Mouse (Mus musculus) thymus, postnatal 10 days (tissue): ENCODE measurements around the gene Rhot2.

Experiments
- DNase-seq, 2 experiments: peaks; one replicate each; pipeline ENCODE4 v3.0.0; 2021; ENCODE audit warnings: low spot score in 2 of 2

The Rhot2 gene

DNA sequence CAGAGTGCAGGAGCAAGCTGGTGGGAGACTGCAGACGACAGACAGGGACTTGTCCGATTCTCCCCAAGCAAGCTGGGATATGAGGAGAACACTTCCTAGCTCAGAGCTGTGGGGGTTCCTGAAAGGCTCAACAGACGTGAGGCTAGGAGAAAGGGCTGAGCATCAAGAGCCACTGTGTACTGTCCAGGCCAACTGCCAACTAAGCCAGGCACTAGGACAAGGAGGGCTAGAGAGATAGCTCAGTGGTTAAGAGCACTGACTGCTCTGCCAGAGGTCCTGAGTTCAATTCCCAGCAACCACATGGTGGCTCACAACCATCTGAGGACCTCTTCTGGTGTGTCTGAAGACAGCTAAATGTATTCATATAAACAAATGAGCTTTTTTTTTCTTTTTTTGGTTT, 2.1 kb downstream of the Rhot2 start:
- DNase-seq = no peak

GRCm38 (mm10) chr17:25841117-25841880, 3.4 kb downstream of the Rhot2 start, which contains the start of gene Gm20683:
Gene Gm20683 (minus strand): TSS chr17:25841763.
- DNase-seq = no peak

DNA sequence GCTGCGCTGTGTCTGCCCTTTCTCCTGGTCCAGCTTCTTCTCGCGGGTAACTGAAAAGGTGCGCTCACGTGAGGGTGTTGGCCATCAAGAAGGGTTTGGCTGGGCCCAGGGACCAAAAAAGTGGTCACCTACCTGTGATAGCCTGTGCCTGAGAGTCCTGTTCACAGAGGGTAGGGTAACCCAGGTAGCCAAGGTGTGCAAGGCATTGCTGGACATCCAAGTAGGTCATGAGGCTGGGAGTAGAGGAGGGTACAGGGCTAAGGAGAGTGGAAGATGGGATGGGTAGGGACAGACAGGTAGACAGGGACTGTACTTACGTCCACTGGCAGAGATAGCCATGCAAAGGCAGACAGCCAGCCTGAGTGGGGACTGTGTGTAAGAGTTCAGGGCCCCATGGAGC, 4.1 kb downstream of the Rhot2 start:
- no peak for DNase-seq

- no peak for DNase-seq
Measured at GRCm38 (mm10) chr17:25839455-25840235, 5.0 kb downstream of the Rhot2 start.

DNA sequence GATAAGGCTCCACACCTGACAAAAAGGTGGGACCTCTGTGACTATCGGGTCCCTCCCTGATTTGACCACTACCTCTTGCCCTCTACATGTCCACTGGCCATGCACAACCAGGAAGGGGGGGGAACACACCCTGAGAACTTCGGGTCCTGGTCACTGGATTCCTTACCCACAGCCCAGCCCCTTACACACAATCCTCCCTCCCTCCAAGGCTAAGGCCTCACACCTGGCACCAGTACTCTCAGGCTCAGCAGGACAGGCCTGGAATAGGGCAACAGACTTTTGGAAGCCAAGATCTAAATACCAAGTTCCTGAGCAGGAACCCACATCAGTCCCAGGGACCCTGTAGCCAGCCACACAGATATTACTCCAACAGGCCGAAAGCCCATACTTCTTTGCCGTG, 5.7 kb downstream of the Rhot2 start:
- DNase-seq = no peak

GRCm38 (mm10) chr17:25837533-25837932, 7.1 kb downstream of the Rhot2 start:
- no peak for DNase-seq

GRCm38 (mm10) chr17:25837076-25837410, 7.6 kb downstream of the Rhot2 start, which contains the start of gene Rhbdl1:
Gene Rhbdl1 (minus strand): TSS chr17:25837295.
- DNase-seq = peak in 1 of 2 experiments; percentile 51

DNA sequence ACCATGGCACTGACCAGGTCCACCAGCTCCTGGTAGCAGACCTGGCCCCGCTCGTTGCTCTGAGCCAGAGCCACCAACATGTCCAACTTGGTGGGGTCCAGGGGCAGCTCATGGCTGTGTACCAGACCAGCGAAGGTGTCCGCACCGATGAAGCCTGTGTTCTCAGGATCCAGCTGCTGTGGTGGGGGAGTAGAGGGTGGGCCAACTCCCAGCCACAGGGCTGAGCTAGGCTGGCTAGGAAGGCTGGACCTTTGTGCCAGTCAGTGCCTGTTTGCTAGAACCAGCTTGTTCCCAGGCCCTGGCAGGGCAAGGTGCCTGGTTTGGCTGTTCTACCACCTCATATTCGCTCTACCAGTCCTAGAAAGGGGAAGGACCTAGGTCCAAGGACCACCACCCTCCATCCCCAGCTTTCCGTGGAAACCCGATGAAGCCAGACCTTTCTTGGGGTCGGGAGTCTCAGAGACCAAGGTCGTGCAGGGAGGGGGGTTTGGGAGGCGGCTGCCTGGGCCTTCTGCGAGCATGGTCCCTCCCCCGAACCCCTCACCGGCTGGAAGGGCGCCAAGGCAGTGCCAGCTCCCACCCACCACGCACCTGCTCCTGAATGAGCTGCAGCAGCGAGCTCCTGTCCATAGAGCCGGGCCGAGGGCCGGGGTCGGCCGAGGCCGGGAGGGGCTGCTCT, 8.1 kb downstream of the Rhot2 start:
- DNase-seq = no peak

DNA sequence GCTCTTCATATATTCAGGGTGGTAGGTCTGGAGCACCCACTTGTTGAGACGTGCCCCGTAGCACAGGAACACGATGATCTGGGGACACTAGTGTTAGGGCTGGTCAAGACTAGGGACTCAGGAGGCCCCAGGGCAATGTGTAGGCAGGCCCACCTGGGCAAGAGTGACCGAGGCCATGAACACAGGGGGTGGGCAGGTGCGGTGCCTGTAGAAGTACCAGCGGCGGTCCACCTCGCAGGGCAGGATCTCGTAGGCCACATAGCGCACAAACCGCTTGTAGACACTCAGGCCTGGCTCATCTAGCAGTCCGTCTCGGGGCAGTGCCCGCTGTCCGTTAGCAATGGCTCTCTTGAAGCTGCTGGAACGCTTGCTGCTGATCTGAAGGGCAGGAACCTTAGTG, 8.8 kb downstream of the Rhot2 start:
- DNase-seq = no peak

GRCm38 (mm10) chr17:25835301-25835700, 9.3 kb downstream of the Rhot2 start:
- DNase-seq = no peak

DNA sequence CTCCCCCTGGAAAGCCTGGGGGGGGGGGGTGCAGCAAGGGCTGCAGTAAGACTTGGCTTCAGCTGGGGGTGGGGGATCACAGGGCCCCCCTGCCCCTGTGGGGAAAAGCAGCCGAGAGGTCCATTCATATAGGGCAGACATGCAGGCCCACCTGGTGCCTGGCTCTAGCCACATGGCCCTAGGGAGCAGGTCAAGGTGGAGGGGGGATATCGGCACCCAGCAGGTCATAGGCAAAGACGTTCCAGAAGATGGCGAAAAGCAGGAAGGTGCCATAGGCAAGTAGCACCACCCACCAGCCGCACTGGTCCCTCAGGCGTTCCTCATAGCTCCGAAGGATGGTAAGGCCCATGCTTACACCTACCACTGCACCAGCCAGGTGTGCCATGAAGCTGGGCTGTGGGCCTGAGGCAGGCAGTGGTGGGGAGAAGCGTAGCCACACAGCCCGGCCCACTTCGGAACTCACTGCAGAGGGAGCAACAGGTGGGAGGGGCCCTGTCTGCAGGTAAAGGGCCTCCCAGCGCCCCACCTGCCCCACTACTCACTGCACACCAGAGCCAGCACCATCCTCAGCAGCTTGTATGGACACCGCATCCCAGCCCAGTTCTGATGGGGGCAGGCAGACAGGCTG, 9.9 kb downstream of the Rhot2 start:
- DNase-seq = no peak

DNA sequence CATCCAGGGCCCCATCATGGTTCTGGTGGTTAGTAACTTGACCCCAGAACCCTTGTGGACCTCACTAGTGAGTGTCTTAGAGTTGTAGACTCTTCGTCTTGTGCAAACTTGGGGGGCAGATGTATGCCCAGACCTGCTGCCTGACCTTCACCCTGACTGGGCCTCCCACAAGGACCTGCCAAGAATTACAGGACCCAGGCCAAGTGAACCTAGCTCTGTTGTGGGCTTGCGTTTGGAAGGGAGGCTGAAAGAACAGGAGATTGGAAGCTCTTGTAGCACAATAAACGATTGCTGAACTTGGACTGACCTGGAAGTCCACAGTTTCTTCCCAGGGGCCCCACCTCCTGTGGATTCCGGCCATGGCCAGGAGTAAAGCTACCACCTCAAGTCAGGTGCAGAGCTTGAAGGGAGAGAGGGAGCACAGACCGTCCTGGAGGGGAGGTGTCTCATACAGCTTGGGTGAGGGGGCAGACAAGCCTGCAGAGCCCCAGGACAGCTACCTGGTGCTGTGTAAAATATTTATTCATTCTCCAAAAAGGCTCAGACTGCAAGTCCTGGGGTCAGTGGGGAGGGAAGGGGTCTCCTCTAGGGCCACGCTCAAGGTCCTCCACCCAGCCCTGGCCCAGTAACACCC, 10.6 kb downstream of the Rhot2 start:
- DNase-seq = no peak

- DNase-seq = peak in 1 of 2 experiments; percentile 44
Measured at GRCm38 (mm10) chr17:25833291-25833663, 11.4 kb downstream of the Rhot2 start, which contains the start of gene Stub1. Gene Stub1 (minus strand): TSS chr17:25833404.

- peak; percentile 94 to 97 for DNase-seq
Measured at GRCm38 (mm10) chr17:25832436-25833290, 12.0 kb downstream of the Rhot2 start.

DNA sequence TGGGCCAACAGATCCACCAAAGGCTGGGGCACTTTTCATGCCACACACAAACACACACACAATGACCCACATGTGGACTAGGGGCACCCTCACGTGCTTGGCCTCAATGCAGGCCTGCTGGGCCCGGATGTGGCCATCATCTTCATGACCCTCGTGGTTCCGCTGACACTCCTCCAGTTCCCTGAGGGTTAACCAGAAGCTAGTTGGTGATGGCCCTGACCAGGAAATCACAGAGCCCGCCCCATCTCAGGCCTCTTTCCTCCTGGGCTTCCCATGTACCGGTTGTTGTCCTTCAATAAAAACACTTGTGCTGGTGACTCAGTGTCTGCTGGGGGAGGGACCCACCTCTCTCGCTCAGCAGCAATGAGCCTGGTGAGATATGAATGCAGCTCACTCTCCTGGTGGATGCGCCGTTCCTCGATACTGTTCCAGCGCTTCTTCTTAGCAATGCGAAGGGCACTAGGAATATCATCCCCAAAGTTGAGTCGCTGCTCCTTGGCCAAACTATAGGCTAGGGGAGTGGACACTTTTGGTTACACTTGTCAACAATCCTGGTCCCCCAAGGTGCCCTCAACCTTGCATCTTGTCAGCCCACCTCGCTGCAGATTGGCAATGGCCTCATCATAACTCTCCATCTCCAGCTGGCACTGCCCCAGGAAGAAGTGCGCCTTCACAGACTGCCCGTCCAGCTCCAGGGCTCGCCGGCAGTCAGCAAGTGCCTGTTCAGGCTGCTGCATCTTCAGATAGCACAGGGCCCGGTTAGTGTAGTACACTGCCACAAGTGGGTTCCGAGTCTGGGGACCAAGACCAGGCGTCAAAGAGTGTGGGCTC, 13.0 kb downstream of the Rhot2 start:
- no peak for DNase-seq

DNA sequence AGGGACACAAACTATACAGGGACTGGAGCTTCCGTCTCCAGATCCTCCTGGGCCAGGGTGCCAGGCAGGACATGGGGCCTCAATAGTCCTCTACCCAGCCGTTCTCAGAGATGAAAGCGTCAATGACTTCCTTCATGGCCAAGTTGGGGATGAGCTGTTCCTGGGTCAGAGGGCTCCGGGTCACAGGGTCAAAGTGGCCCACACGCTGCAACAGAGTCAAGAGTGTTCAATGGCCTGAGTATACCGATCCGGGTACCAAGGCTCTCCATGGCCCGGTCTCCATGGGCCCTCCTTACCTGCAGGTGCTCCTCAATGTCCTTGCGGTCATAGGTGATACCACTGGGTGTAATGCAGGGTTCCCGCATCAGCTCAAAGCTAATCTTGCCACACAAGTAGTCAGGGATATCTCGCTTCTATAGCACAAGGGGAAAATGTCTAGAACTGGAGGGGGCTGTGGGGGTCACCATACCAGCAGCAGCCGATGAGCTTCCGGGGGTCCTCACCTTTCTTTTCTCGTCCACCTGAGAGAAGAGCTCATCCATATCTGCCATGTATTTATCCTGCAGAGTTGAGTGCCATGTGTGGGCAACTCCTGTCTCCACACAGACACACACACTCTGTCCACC, 13.7 kb downstream of the Rhot2 start:
- no peak for DNase-seq

DNA sequence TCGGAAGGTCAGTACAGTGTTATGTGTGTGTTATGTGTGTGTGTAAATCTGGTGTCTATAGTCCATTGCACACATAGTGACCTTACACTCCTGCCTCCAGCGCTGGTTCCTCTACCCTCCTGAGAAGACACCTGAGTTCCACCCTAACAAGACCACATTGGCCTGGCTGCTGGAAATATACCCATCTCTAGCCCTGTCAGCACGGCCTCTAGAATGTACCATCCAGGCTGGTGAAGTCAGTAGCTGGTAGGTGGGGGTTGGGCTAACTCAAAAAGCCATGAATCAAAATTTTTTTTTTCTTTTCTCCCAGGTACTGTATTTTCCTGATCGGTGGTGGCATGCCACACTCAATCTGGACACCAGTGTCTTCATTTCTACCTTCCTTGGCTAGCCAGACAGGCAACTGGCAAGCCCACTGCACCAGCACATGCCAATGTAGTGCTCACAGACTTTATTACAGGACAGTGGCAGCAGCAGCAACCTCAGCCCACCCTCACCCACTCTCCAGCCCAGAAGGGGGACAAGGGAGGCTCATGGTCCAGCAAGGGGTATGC, 14.4 kb downstream of the Rhot2 start:
- DNase-seq = no peak

DNA sequence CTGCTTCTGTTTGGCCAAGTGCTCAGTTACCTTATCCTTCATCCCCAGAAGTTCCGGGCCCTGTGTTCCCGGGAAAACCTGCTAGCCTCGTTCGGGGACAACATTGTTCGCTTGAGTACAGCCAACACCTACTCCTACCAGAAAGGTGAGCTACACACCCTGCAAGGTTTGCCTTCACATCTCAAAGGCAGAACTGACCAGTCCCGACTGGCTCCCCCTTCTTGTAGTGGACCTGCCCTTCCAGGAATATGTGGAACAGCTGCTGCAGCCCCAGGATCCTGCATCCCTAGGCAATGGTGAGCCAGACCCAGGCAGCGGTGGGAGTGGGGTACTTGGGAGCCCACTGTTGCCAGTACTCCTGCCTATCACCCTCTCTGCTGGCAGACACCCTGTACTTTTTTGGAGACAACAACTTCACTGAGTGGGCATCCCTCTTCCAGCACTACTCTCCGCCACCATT, 15.1 kb downstream of the Rhot2 start:
- DNase-seq = no peak
